Mouse (Mus musculus) kidney, adult 2 months (tissue): ENCODE data around the gene Zfp768.

Source experiments
- CTCF ChIP-seq: fragments of 200-500 bp; conservative IDR thresholded peaks from 2 replicates; pipeline ENCODE4 v1.5.1; 2011; ENCODE audit warnings: low read depth, mild to moderate bottlenecking, control low read depth, low read length, moderate library complexity, mixed read lengths; ENCODE audit not compliant: insufficient read depth, insufficient read length
- POLR2A ChIP-seq: fragments of 200-500 bp; IDR thresholded peaks from one replicate; pipeline ENCODE4 v1.6.1; 2011; ENCODE audit warnings: low read depth, low read length, control low read depth

- no peak for TF ChIP-seq POLR2A
- TF ChIP-seq CTCF: no peak
Measured at GRCm38 (mm10) chr7:127325550-127325949, 19.8 kb downstream of the Zfp768 start.
